Mouse (Mus musculus) cerebellum, postnatal 36 days (tissue): ENCODE measurements at regions not wholly inside any gene's neighbourhood (a gene's known extent, or its start where the extent isn't known, plus 50 kb on each side); places are given as distances from the start of the nearest gene placed in this dataset.

Experiments used
- DNase-seq, 2 experiments: peaks; one replicate each; pipeline ENCODE4 v3.0.0; 2021 to 2022; ENCODE audit warnings: mixed read lengths in 2 of 2

DNA sequence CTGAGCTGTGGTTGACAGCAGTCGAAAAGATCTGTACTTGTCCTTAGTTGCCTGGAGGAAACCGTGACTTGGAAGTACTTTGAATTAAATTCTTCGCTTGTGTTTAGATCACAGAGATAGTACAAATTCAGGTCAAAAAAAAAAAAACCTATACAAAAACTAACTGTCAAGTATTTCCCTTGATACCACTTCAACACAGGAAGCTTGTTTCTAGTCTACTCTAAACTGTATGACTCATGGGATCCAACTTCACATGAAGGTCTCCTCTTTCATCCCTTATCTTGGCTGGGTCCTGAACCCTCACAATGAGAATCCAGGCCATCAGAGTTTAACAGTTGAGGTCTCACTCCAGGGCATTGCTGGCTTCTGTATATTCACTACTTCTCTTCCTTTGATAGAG is 54.8 kb downstream of the Tmem30b start:
- no peak for DNase-seq

DNA sequence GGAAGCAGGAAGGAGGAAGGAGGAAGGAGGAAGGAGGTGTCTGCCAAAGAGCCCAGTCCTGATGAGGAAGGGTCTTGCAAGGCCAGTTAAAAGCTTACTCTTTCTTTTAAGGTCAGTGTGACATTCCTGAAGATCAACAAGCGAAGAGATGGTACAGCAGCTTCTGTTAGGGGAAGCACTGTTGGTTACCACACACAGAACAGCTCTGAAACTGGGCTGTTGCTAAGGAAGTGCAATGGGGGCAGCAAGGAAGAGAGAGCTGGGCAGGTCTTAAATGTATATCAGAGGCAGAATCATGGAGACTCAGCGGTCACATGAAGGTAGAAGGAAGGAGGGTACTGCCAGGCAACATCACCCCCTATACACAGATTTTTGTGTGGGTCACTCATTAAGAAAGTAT is 63.3 kb downstream of the Tmem30b start:
- no peak for DNase-seq

DNA sequence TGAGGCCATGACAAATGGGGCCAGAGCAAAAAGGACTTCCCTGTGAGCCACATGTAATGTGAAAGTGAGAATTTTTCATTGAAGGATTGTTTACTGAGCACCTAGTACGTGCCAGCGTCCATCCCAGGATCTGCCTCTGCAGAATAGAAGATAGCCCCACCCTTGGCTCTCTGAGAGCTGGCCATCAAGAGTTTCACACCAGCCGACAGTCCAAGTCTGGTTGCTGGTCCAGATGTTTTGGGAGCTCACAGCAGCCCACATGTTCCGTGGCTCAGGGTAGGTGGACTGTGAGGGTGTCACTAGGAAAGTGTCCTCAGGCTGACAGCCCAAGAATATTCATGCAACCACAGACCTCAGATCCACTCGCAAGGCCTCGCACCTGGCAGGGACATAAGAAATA is 63.9 kb downstream of the Tmem30b start:
- no peak for DNase-seq

DNA sequence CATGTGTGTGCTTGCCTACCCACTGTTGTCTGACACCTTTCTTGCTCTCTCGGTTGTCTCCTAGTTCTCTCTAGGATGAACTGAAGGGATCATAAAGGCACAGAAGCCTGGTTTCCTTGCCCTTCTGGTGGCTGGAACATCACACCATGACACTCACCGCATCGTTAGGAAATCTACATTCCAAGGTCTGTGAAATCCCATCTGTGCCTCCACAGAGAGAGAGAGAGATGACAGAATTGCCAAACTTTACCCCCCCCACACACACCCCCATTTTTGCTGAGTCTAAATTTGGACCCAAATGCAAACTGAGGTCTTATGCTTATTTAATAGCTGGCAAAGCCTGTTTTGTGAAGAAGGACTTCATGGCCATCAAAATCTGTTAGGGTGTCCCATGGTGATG is 64.5 kb downstream of the Tmem30b start:
- no peak for DNase-seq

DNA sequence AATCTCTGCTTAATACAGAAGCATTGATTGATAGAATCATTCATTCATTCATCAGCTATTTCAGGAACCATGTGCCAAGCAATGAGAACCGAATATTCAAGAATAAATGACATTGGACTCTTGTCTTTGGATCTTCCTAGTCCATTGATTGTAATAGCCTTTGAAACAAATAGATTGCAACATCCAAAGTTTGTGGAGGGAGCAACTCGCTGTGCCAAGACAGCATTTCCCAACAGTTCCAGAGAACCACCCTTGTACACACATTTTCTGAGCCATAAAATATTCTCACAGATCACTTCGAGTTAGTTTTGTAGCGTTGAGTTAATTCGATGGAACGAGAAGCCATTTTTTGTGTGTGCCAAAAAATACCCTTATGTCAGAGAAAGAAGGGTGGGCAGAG is 65.0 kb downstream of the Tmem30b start:
- DNase-seq: no peak

DNA sequence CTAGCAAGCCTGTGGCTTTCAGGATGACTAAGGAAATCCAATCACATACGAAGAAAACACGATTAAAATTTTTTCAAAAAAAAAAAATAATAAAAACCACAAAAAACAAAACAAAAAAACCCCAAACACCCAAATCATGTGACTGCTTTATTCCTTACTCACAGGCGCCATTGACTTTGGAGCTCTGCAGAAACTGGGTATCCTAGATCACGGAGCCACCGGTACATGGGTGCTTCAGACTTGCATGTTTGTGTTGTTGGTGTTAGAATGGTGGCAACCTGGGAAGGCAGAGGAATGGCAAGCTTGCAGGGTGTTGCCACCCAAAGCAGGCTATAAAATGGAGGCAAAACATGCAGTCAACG is 65.6 kb downstream of the Tmem30b start:
- no peak for DNase-seq

DNA sequence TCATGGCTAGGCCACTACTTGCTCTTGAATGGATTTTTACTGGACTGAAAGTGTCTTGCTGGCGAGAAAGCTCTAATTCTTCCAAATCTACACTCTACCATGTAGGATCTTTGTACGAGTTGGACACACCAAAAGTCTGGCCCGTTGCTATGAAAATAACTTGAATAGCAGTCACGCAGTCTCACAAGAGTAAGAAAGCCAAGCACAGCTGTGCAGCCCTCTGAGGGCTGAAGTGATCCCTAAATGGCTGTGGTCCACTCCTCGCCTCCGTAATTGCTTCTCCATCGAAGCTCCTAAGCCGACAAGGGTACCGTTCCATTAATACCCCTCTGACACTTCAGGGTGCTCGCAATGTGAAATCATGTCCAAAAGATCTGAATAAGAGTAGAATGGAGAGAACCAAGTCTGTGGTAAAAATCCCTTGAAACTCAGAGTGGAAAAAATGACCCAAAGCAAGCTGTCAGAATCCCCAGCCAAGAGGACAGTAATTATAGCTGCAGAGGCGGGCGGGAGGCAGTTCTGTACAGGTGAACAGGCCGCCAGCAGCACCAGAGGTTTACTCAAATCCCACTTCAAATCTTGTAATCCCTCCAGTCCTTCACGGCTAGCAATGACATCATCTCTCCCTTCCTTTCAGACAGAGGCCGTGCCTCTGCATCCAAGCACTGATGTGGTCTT is 66.1 kb downstream of the Tmem30b start:
- no peak for DNase-seq

DNA sequence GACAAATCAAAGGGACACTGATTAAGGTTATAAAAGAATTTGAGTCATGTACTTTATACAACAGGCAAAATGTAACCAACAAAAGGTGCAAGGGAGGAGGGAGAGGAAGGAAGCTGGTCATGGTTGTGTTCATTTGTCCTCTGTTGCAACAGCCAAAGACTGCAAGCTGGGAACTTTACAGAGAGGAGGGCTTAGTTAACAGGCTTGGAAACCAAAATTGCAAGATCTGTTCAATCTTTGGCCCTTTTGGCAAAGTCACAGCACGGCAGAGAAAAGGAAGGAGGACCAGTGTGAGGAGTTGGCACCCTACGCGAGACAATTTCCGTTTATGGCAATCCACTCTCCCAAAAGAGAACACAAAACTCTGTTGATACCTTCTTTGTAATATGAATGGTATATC is 67.6 kb downstream of the Tmem30b start:
- no peak for DNase-seq

DNA sequence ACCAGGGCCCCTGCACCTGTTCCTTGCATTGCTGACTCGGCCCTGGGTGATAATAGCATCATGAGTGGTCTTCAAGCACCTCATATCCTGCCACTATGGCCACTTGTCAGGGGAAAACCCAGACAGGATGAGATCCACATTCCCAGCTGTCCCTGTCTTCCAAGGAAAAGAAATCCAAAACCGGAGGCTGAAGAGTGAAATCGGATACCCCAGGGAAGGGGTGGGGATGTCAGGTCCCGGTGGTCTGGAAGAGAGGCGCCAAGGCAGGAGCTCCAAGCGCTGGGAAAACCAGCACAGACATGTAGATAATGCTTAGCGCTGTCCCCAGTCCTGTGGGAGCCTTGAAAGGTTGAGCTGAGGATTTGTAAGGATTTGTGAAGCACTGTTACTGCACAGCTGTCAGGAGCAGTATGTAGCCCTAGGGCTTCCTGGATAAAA is 69.8 kb downstream of the Tmem30b start:
- no peak for DNase-seq

DNA sequence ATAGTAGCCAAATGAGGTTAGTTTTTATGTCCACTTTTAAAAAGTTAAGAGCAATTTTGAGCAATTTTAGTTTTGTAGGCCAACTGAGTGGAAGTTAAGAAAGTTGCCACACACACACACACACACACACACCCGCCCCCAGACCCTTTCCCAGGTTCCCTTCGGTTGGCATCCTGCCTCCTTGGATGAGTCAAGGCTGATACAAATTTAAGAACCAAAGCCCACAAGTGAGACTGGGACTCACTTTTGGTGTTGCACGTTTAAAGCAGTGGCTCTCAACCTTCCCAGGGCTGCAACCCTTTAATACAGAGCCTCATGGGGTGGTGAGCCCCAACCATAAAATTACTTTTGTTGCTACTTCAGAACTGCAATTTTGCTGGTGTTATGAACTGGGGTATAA is 70.4 kb downstream of the Tmem30b start:
- DNase-seq: no peak

DNA sequence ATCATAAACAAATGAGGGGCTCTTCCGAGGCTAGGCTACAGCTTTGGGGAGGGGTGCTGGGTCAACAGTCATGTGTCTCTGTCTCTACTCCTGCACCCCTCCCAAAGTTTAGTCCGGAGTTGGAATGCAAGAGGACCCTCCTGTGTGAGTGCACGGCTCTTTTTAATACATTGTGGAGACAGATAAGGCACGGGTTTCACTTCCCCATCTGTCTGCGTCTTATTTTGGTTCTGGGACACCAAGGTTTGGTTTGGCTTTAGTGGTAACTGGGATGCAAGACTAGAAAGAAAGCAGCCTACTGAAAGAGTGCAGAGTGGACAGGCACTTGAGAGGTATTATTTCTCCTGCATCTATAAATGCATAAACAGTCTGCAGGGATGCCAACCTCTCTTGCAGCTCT is 71.2 kb downstream of the Tmem30b start:
- DNase-seq: no peak

DNA sequence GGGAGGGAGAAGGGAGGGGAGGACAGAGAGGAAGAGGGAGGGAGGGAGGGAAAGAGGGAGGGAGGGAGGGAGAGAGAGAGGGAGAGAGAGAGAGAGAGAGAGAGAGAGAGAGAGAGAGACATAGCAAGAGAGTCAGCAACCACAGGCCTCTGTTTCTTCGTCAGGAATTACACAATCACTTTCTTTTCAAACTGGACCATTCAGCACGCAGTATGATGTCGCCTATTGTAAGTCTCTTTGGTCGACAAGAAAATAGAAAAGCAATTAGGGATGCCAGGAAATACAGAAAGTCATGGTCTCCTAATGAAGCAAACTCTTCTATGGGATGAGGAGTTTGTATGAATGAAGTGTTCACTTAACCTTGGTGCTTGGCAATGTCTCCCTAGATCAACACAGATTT is 73.1 kb downstream of the Tmem30b start:
- no peak for DNase-seq

DNA sequence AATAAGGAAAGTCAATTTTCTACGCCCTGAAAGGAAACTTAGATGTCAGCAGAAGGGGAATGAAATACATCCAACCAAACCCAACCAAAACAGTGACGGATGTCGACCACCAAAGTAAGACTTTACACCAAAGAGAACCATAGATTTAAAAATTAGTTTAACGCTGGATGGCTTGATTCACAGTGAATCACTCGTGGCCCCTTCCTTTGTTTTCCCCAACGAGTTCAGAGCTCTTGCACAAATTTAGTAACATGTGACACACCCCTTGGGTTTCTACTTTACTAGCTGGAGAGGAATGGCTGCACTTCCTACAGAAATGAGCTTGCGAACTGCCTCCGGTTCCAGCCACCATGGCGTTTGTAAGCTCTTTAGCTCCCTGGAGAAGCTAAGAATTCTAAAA is 74.2 kb downstream of the Tmem30b start:
- no peak for DNase-seq

DNA sequence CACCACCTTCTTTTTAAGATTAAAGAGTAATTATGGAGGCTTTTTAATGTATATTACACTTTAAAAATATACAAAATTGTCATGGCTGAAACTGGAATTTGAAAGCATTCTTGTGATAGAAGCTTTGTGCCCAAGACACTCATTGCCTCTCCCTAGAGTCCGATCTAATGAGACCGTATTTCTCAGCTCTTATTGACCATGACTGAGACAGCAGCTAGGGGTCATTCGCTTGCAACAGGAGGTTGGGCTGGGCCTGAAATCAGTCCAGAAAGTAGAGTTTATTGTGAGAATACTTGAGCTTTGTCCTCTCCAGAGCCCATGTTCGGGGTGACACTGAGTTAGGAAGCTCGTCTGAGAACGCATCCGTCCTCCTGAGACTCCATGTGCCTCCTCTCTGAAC is 79.7 kb downstream of the Tmem30b start:
- no peak for DNase-seq

DNA sequence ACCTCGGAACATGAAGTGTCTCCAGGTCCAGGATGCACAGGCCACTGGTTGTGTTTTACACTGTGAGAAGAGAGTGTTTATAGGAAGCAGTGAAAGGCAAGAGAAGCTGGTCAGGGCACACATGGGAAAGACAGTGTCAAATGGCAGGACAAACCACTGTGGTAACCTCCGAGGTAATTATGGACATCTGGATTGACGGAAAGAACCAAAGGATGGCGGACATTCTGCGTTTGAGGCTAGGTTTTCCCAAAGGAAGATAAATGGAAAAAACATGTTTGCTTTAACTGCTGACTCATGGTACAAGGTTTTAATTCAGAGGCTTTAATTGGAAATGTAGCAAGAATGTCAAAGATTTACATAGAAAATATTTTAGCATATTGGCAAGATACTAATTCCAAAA is 80.2 kb downstream of the Tmem30b start:
- DNase-seq: no peak

DNA sequence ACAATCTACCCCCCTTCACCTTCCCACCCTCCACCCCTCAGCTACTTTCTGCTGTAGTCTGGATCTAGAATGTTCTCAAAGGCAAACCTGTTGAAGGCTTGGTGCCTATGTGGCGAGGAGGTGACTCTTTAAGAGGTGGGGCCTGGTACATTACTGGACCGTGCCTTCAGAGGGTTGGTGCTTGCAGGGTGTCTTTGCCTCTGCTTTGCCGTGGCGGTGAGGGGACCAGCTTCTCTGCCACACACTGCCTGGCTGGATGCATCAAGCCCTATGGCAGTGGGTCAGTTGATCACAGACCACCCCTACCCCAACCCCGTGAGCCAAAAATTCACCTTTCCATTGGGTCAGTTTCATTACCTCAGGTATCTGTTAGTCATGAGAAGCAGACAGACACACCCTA is 81.9 kb downstream of the Tmem30b start:
- DNase-seq: no peak

DNA sequence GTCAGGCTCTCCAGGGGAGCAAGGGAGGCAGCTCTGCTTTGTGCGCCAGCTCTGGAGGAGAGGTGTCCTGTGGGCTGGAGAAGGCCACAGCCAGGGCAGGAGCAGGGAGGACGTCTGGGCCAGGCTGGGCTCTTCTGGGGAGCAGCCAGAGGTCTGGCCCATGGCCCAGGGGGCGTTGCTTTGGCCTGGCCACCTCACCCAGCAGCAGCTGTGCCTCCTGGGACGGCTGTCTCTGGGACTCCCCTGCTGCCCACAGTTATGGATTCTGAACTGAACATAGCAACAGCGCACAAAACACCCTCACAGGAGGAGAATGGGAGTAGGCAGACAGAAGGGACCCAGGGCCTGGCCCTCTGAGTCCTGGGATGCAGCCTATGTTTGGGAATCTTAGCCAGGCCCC is 84.1 kb downstream of the Tmem30b start:
- DNase-seq: peak in 1 of 2 experiments; percentile 14

DNA sequence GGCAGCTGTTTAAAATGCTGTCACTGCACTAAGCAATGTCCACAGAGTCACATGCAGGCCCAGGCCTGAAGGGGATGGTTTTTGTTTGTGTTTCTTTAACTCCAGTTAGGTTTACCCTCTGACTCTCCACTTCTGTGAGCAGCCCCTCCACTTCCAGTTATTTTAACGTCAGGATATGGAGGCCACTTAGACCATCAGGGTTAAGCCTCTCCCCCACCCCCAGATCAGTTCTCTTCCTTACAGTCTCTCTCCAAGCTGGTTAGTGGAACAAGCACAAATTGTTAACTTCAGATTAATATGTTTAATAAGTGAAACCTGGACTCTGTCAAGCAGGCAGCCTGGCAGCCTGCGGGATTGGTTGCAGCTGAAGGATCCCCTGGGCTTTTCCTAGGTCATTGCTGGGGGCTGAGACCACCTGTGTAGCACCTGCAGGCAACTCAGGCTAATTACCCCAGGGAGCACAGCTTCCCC is 85.9 kb downstream of the Tmem30b start:
- no peak for DNase-seq

DNA sequence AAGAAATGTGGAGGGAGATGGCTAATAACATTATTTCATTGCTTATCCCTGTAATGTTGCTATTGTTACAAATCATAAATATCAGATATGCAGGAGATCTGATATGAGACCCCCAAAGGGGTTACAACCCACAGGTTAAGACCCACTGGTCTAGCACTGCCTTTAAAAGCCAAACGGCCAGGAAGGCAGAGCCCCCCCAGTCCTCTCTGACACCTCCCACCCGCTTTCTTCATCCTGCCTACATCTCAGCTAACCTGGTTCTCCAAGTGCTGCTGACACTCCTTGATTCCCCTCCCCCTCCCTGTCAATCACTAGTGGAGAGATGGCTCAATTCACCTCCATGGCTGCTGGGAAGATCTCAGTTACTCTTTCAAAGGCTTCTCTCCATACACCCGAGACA is 94.9 kb downstream of the Tmem30b start:
- no peak for DNase-seq

DNA sequence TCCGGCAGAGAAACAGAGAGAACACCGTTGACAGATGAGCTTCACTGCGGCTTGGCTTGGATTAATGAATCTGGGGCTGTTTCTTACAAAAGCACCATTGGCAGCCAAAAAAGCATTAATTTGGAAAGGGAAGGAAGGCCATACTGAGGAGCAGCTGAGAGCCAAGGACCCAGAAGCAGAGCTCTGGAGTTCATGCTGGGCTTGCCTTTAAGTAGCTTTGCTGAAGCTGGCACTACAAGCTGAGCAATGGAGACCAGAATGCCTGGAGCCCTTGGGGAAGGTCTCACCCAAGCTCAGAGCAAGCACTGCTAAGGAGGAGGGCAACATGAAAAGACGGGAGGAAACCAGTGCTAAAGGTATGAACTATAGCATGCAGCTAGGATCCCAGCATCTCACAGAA is 95.7 kb downstream of the Tmem30b start:
- no peak for DNase-seq

DNA sequence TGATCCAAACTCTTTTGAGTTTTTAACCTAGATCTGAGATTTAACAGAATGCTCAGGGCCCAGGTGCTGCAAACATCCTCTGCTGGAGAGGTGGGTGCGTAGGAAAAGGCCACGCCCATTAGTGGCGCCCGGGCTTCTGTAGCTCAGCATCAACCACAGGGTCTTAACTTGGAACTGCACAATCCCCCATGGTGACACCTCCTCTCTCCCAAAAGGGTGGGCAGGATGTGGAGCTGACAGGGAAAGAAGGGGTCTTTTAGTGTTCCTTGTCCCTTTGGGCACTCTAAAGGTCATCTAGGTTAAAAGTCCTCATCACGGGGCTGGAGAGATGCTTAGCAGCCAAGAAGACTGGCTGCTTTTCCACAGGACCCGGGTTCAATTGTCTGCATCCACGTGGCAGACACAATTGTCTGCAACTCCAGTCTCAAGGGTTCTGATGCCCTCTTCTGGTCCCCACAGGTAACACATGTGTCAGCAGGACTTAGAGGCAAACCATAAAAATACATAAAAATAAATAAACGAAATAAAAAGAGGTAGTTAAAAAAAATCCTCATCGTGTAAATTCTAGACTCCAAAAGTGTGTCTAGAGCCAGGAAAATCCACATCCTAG is 96.2 kb downstream of the Tmem30b start:
- DNase-seq: peak; percentile 17 to 21

DNA sequence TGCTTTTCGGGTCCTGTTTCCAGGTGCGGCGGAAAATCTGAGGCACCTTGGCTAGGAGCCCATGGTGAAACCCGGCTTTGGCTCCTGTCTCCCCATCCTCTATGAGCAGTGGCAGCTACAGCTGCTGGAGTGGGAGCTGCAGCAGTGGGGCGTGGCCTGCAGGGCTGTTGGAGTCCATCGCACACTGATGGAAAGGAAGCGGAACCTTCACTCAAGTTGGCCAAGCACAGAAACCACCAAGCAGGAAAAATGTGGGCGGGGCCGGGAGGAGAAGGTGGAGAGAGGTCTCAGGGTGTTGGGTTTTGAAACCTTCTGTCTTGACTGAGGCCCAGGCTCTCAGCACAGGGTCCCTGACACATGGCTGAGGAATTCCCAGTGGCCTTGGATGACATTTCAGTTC is 97.1 kb downstream of the Tmem30b start:
- DNase-seq: no peak

DNA sequence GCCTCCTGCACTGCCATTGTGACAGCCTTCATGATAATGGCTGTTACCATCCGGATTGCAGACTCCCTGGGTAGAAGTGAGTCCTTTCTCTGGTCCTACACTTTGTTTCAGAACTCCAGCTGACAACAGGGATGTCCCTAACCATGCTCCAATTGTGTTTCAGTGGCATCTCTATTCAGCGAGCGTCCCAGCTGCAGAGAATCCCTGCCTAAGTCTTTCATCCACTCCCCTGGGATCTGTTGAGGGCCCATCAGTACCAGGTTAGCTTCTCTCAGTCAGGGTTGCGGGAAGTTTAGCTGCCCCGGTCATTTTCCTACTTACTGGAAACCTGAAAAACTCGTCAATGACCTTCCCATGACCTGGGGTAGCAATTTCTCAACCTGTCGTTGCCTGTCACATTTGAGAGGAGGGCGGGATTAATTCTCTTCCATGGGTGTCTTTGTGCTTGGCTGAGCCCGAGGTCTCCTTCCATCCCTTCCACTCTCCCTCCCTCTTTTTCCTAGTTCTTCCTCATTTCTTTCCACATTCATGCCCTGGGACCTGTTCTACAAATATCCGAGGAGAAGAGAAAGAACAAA is 97.7 kb downstream of the Tmem30b start:
- no peak for DNase-seq

DNA sequence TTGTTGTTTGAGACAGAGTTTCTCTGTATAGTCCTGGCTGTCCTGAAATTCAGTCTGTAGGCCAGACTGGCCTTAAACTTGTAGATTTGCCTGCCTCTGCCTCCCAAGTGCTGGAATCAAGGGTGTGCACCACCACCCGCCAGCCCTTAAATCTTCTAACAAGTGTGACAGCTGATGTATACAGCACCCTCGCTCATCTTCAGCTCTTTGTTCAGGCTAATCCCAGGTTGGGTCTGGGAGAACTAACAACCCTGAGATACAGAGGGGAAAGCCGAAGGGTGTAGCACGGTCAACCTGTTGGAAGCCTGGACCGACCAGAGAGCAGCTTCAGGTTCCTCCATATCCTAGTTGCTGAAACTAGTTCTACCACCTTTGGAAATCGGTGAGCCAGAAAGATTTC is 99.0 kb downstream of the Tmem30b start:
- no peak for DNase-seq

DNA sequence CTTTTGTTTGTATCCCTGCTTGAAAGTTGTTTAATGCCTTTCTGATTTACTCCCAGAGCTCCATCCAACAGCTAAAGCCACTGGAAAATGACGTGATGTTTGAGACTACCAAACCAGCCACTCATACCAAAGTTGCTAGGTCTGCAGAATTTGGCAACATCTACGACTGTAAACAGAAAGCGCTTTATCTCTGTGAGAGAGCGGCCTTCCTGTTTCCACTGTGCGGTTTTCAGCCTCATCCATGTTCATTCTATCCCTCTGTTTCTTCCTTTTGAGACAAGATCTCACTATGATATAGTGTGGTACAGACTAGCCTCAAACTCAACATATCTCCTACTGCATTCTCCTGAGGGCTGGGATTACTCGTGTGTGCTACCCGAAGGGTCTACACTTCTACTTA is 100.0 kb downstream of the Tmem30b start:
- no peak for DNase-seq
